16 mouse cellular contexts compared by ENCODE assay signal in genomic region chr13:104063061-104063460, GRCm38 (mm10). TPM values are rescaled to one million over a fixed set of nuclear protein-coding genes. Genes with fewer than 3 reads are reported as not detected.
DNase-seq lines count a peak whose midpoint lies in the region; TF ChIP-seq lines count a peak whose summit lies in the region.
"Had no signal": no experiment of that assay in that cellular context is flagged by ENCODE, and none has a peak within 500 bp of the region (broad histone marks: within the 10 kb centered on the region; RNA-seq: fewer than 3 reads in every experiment).

No protein-coding gene starts in this region.

- no peaks in the 10 kb centered on the region for H3K4me1 ChIP-seq in midbrain, embryonic 10.5 days
- H3K4me1 ChIP-seq: liver, embryonic 15.5 days; midbrain, embryonic 15.5 days had no signal

- no peaks in the 10 kb centered on the region for H3K27me3 ChIP-seq in midbrain, embryonic 10.5 days (ENCODE audit: low read depth, poor library complexity, severe bottlenecking)
- H3K27me3 ChIP-seq: heart, embryonic 13.5 days; liver, embryonic 15.5 days; midbrain, embryonic 15.5 days had no signal

- 0 out of 2 replicates have a peak, but pooled peaks cover 5% of the 10 kb centered on the region for H3K36me3 ChIP-seq in midbrain, embryonic 10.5 days
- H3K36me3 ChIP-seq: liver, embryonic 15.5 days had no signal

- WGBS in midbrain, embryonic 10.5 days, result 90% methylated on average over 9 of the region's 9 CpGs

- intact Hi-C loops in left cerebral cortex, adult 2 months (cut with DNase I), result no loop called here

- DNase-seq in layer of hippocampus, adult 2 months (ENCODE audit: low spot score in 2 of 2), result no peak
- no peak for DNase-seq in layer of hippocampus, adult 18-20 months (ENCODE audit: low spot score in 2 of 2)
- DNase-seq in cerebellum, postnatal 25 days, result peak; percentile 66 to 73
- peak; percentile 55 for DNase-seq in forelimb bud, embryonic 11.5 days (ENCODE audit: low read depth, low spot score)
- DNase-seq in left cerebral cortex, adult 2 months (ENCODE audit: extremely low spot score in 1 of 2, low spot score in 2 of 2), result no peak
- no peak for DNase-seq in layer of hippocampus, postnatal 25 days (ENCODE audit: extremely low spot score in 1 of 2, low spot score in 1 of 2)
- no peak for DNase-seq in midbrain, embryonic 10.5 days (ENCODE audit: low spot score)
- DNase-seq: adrenal gland, postnatal 10 days; B cell, adult 2 months; heart, postnatal 4 days; lung, postnatal 10 days; thymus, adult 18-20 months had no signal

- peak overlapping the region; percentile 61; the same call in 1 of the 2 replicates for H3K27ac ChIP-seq in layer of hippocampus, adult 2 months
- H3K27ac ChIP-seq in left cerebral cortex, adult 2 months, result no peak overlapping the region
- no peak overlapping the region for H3K27ac ChIP-seq in midbrain, embryonic 10.5 days (replicated peaks)
- H3K27ac ChIP-seq: liver, embryonic 15.5 days; midbrain, embryonic 15.5 days had no signal

- no peak for TF ChIP-seq CTCF in layer of hippocampus, adult 2 months (conservative IDR thresholded peaks at IDR 0.05)
- TF ChIP-seq CTCF in left cerebral cortex, adult 2 months (IDR thresholded peaks at IDR 0.05), result no peak

- no peaks in the 10 kb centered on the region for H3K9me3 ChIP-seq in midbrain, embryonic 10.5 days (replicated peaks)
- H3K9me3 ChIP-seq: forebrain, embryonic 10.5 days; heart, embryonic 13.5 days; liver, embryonic 15.5 days; midbrain, embryonic 15.5 days had no signal

- H3K4me3 ChIP-seq in layer of hippocampus, adult 2 months, result no peak overlapping the region
- H3K4me3 ChIP-seq in left cerebral cortex, adult 2 months, result no peak overlapping the region
- no peak overlapping the region for H3K4me3 ChIP-seq in midbrain, embryonic 10.5 days
- H3K4me3 ChIP-seq: forebrain, embryonic 10.5 days; heart, embryonic 13.5 days; liver, embryonic 15.5 days; midbrain, embryonic 15.5 days had no signal

RNA-seq across cellular contexts. Expression of gene Nln, which starts 46.4 kb away (rescaled TPM):
- total RNA-seq in layer of hippocampus, adult 2 months (2021), result 10 to 100 TPM; 20.6 to 20.7 TPM
- total RNA-seq in layer of hippocampus, adult 18-20 months (2021), result 10 to 100 TPM; 17.4 to 21.1 TPM
- total RNA-seq in left cerebral cortex, adult 2 months (2021), result 10 to 100 TPM; 24.1 to 27.0 TPM
- total RNA-seq in layer of hippocampus, postnatal 25 days (2021), result 10 to 100 TPM; 23.0 to 24.7 TPM
- polyA plus RNA-seq in midbrain, embryonic 10.5 days (2016; fragmentation: Nextera tagmentation; extraction: Ambion mirVana), result 15.9 and 20.1 TPM in 2 replicates

RNA-seq across cellular contexts. Expression of gene Sgtb, which starts 46.5 kb away (rescaled TPM):
- 10 to 100 TPM; 72.5 to 81.0 TPM for total RNA-seq in layer of hippocampus, adult 2 months (2021)
- total RNA-seq in layer of hippocampus, adult 18-20 months (2021), result 10 to 100 TPM; 79.8 to 80.1 TPM
- 100 to 1,000 TPM; 133 to 139 TPM for total RNA-seq in left cerebral cortex, adult 2 months (2021)
- total RNA-seq in layer of hippocampus, postnatal 25 days (2021), result 10 to 100 TPM; 75.2 to 79.9 TPM
- 11.7 and 15.2 TPM in 2 replicates for polyA plus RNA-seq in midbrain, embryonic 10.5 days (2016; fragmentation: Nextera tagmentation; extraction: Ambion mirVana)

Comparison
In these comparisons a context has a peak if more than half of its experiments do, and no peak if none do; other contexts are left out.
1. DNase-seq: peak in cerebellum, postnatal 25 days (2 of 2) and forelimb bud, embryonic 11.5 days (single experiment); none in layer of hippocampus, adult 2 months (0 of 2), layer of hippocampus, adult 18-20 months (0 of 2), left cerebral cortex, adult 2 months (0 of 2), layer of hippocampus, postnatal 25 days (0 of 2) and midbrain, embryonic 10.5 days (single experiment).